Mouse (Mus musculus): ENCODE results near the gene Hsbp1.

The Hsbp1 gene

DNA sequence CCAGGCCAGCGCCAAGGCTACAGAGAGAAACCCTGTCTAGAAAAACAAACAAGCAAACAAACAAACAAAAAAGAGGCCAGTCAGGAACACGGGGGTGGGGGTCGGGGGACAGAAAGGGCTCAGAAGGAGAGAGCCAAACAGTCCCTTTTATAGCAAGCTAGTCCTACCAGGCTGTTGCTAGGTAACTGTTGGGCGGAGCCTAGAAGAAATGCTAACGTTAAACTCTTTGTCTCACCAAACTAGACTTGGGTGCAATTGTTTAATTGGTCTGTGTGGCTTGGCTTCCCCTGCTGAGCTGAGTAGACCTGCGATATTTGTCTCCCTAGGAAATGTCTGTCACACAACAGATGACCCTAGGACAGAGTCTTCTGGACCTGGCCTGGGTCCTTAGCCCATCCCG lies 34.2 kb downstream of the Hsbp1 start:
- in situ Hi-C loops (cut with MboI; ENCODE audit: low pct_unique_long_range_greater_than_20kb in 1 of 2, low sequenced_read_pairs in 2 of 2, unreplicated experiment in 1 of 2) = no loop called here

DNA sequence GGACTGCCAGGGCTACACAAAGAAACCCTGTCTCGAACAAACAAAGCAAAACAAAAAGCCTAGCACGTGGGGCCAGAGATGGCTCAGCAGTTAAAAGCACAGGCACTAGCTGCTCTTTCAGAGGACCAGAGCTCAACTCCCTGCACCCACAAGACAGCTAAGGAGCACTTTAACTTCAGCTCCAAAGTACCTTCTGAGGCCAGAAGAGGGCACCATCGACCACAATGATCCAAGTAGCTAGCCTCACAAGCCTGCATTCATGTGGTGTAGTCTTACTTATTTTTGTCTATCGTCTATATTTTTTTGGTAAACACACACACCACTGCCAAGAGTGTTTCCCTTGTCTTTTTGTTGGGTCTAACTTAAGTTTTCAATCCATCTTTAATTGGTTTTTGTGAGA lies 36.3 kb downstream of the Hsbp1 start:
- in situ Hi-C loops (cut with MboI; ENCODE audit: low pct_unique_long_range_greater_than_20kb in 1 of 2, low sequenced_read_pairs in 2 of 2, unreplicated experiment in 1 of 2) = loop anchor here in 1 of 2 experiments (5.0 kb wide), 1 partner anchor 63 kb away; no protein-coding TSS in a partner anchor

DNA sequence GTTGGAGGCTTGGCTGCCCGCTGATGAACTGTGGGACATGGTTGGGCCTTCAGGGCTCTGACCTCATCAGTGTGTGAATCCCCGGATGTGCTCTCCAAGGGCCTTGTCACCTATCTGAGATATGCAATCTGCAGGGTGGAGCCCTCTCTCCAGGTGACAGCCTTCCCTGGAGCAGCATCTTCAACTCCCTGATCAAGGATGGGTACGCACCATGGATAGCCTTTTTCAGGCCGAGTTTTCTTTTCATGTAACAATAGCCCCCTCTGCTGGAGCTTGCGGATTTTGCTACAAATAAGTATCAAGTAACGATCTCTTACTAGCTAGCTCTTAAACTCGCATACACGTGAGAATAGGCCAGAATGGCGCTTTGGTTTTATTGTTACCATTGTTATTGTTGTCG lies 40.2 kb downstream of the Hsbp1 start:
- in situ Hi-C loops (cut with MboI; ENCODE audit: low pct_unique_long_range_greater_than_20kb in 1 of 2, low sequenced_read_pairs in 2 of 2, unreplicated experiment in 1 of 2) = loop anchor here in 1 of 2 experiments (5.0 kb wide), 1 partner anchor 67 kb away; no protein-coding TSS in a partner anchor

DNA sequence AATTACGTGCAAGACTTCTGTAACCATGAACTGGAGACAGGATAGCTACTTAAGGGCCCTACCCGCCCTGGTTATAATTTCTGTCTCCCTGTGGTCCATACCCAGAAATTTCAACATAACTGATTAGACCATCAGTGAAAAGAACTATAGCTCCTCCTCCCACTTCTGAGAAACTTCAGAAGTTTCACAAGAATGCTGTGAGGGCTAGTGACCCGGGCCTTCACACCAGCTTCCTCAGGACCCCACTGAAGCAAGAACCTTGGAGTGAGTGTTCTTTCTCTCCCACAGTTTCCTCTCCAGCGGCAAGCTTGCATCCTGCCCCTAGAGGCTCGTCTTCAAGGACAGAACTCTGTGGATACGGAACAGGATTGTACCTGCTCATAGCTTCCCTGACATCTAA lies 41.6 kb downstream of the Hsbp1 start:
- in situ Hi-C loops (cut with MboI; ENCODE audit: low pct_unique_long_range_greater_than_20kb in 1 of 2, low sequenced_read_pairs in 2 of 2, unreplicated experiment in 1 of 2) = no loop called here

DNA sequence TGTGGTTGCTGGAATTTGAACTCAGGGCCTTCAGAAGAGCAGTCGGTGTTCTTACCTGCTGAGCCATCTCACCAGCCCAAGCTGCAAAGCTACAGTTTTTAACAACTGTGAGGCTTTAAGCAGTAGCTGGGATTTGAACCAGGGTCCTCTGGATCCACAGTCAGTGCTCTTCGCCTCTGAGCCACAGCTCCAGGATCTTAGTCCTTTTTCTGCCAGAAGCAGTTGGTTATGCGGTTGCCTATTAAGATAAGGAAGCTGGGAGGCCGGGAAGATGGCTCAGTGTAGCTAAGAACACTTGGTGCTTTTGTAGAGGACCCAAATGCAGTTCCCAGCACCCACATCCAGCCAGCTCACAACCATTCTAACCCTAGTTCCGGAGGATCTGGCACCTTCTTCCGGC lies 42.7 kb downstream of the Hsbp1 start:
- in situ Hi-C loops (cut with MboI; ENCODE audit: low pct_unique_long_range_greater_than_20kb in 1 of 2, low sequenced_read_pairs in 2 of 2, unreplicated experiment in 1 of 2) = no loop called here

DNA sequence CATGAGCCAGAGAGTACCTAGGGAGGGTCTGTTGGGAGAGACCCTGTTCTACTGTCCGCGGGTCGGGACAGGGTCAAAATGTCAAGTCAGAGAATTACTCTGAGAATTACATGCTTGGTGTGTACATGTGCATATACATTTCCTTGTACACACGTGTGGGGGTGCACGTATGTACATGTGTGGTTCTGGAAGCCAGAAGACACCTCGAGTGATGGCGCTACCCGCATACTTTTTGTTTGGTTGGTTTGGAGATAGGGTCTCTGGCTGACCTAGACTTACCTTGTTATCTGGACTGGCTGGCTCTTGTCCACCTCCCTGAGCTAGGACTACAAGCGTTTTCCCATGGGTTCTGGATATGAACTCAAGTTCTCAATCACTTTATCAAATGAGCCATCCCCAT lies 49.8 kb downstream of the Hsbp1 start:
- in situ Hi-C loops (cut with MboI; ENCODE audit: low pct_unique_long_range_greater_than_20kb in 1 of 2, low sequenced_read_pairs in 2 of 2, unreplicated experiment in 1 of 2) = no loop called here

DNA sequence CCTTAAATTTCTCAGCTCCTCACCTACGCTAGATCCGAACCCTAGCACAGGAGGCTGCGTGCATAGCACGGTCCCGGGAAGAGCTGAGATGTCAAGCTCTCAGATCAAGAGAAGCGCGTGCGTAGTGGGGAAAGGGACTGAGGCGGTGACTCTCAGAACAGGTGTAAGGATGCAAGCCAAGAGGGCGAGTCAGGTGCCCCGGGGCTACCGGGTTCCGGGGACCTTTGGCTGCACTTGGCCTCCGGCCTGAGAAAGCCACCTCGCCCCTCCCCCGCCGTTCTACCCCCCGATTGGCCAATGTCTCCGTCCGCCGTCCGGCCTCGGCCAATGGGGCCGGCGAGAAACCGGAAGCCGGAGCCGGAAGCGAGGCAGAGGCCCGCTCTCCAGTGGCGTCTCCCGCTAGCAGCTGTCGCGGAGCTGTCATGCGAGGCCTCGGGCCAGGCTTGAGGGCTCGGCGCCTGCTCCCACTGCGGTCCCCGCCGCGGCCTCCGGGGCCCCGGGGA lies 50.3 kb downstream of the Hsbp1 start, which contains the start of gene Mlycd:
TSS of gene Mlycd (plus strand) at position 355 of the 503 bp plus-strand sequence.
- in situ Hi-C loops (cut with MboI; ENCODE audit: low pct_unique_long_range_greater_than_20kb in 1 of 2, low sequenced_read_pairs in 2 of 2, unreplicated experiment in 1 of 2) = no loop called here

DNA sequence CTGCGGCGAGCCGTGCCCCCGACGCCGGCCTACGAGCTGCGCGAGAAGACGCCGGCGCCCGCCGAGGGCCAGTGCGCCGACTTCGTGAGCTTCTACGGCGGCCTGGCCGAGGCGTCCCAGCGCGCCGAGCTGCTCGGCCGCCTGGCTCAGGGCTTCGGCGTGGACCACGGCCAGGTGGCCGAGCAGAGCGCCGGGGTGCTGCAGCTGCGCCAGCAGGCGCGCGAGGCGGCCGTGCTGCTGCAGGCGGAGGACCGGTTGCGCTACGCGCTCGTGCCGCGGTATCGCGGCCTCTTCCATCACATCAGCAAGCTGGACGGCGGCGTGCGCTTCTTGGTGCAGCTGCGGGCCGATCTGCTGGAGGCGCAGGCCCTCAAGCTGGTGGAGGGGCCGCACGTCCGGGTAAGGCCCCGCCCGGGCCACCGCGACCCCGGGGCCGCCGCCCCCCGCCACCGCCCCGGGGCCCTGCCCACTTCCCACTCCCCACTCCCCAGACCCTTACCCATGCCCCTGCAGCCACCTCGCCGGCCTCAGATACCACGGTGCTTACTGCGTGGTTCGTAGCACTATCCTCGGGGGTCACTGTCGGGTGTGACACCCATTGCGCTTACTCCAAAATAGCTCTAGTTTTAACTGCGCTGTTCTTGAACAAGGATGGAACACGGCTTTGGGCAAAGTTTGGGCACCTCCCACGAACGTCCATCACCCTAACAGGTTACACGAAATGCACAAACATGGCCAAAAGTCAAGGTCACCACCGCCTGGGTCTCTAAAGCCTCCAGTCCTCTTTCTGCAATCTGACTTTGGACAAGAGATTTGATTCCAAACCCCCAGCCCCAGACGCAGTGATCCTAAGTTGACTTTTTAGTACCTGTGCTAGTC lies 51.0 kb downstream of the Hsbp1 start:
- in situ Hi-C loops (cut with MboI; ENCODE audit: low pct_unique_long_range_greater_than_20kb in 1 of 2, low sequenced_read_pairs in 2 of 2, unreplicated experiment in 1 of 2) = no loop called here
